Mouse (Mus musculus): ENCODE measurements around the gene Rtkn2. TPM values are rescaled to one million over a fixed set of nuclear protein-coding genes. Genes with fewer than 3 reads are reported as not detected.

Rtkn2 gene
- total and polyA plus RNA-seq, 3 experiments: 1.1 to 1.3 TPM; not detected in 1

GRCm38 (mm10) chr10:68008198-68008955 is 29.0 kb downstream of the Rtkn2 start:
- TF ChIP-seq EP300 (IDR thresholded peaks at IDR 0.05; ENCODE audit: low read depth in 1 of 2, low read length in 2 of 2): 0 out of 4 replicates have a peak, but pooled peaks of 1 of the 2 experiments have one; percentile 13
- no peak for TF ChIP-seq MEF2A (IDR thresholded peaks at IDR 0.05; ENCODE audit: extremely low read depth, insufficient replicate concordance, low read depth, low read length, poor library complexity, severe bottlenecking)
- peak; percentile 20; the same call in 1 of the 2 replicates for TF ChIP-seq GATA1 (IDR thresholded peaks at IDR 0.05; ENCODE audit: low read depth, low read length)
- peak; percentile 38 for DNase-seq (ENCODE audit: low read depth, low spot score)
- Histone ChIP-seq H3K9ac (ENCODE audit: control insufficient read depth, low read depth, low read length, poor library complexity, severe bottlenecking) (peak overlapping the region; percentile 55), H3K79me2 (ENCODE audit: control insufficient read depth, insufficient read depth, low read length, poor library complexity) (no peaks in the 10 kb centered on the region), H3K4me3 (ENCODE audit: control insufficient read depth in 1 of 2, insufficient read depth in 1 of 2, low read depth in 2 of 2, low read length in 2 of 2) (peak overlapping the region; percentile 62 to 70), H3K36me3 (ENCODE audit: control insufficient read depth in 1 of 2, insufficient read depth in 2 of 2, low read length in 2 of 2) (no peaks in the 10 kb centered on the region; a peak in 1 of 4 replicates), H3K27ac (ENCODE audit: control insufficient read depth, low read depth, low read length) (peak overlapping the region; percentile 54), H3K27me3 (ENCODE audit: control insufficient read depth in 1 of 2, insufficient read depth in 2 of 2, low read length in 2 of 2) (no peaks in the 10 kb centered on the region), H3K9me3 (replicated peaks; ENCODE audit: insufficient read depth, low read length) (no peaks in the 10 kb centered on the region), H3K4me1 (ENCODE audit: control insufficient read depth in 1 of 2, insufficient read depth in 2 of 2, low read length in 2 of 2) (no peaks in the 10 kb centered on the region)

GRCm38 (mm10) chr10:68009301-68009700 is 29.9 kb downstream of the Rtkn2 start:
- H3K79me2 ChIP-seq (ENCODE audit: control insufficient read depth, insufficient read depth, low read length, poor library complexity): no peaks in the 10 kb centered on the region
- H3K27ac ChIP-seq (ENCODE audit: control insufficient read depth, low read depth, low read length): peak overlapping the region; percentile 54
- H3K9ac ChIP-seq (ENCODE audit: control insufficient read depth, low read depth, low read length, poor library complexity, severe bottlenecking): peak overlapping the region; percentile 55
- H3K27me3 ChIP-seq (ENCODE audit: control insufficient read depth in 1 of 2, insufficient read depth in 2 of 2, low read length in 2 of 2): no peaks in the 10 kb centered on the region
- no peaks in the 10 kb centered on the region for H3K9me3 ChIP-seq (replicated peaks; ENCODE audit: insufficient read depth, low read length)
- no peaks in the 10 kb centered on the region for H3K4me1 ChIP-seq (ENCODE audit: control insufficient read depth in 1 of 2, insufficient read depth in 2 of 2, low read length in 2 of 2)
- TF ChIP-seq POLR2A (IDR thresholded peaks at IDR 0.05; ENCODE audit: control insufficient read depth in 1 of 2, insufficient read depth in 1 of 2, low read depth in 1 of 2, low read length in 2 of 2, poor library complexity in 1 of 2): no peak
- H3K36me3 ChIP-seq (ENCODE audit: control insufficient read depth in 1 of 2, insufficient read depth in 2 of 2, low read length in 2 of 2): no peaks in the 10 kb centered on the region; a peak in 1 of 4 replicates
- H3K4me3 ChIP-seq (ENCODE audit: control insufficient read depth in 1 of 2, insufficient read depth in 1 of 2, low read depth in 2 of 2, low read length in 2 of 2): peak overlapping the region; percentile 62 to 70
- peak; percentile 82 for DNase-seq (ENCODE audit: low read depth, low spot score)

DNA sequence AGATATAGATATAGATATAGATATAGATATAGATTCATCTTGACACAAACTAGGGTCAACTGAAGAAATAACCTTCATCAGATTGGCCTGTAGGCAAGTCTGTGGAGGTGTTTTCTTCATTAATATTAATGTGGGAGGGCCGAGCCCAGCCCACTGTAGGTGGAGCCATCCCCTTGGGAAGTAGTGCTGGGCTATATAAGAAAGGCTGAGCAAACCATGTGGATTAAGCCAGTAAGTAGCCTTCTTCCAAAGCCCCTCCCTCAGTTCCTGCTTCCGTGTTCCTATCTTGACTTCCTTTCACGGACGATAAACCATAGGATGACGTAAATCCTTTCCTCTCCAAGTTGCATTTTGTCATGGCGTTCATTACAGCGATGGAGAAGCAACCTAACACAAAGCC is 30.5 kb downstream of the Rtkn2 start:
- Histone ChIP-seq H3K9ac (ENCODE audit: control insufficient read depth, low read depth, low read length, poor library complexity, severe bottlenecking) (no peak overlapping the region), H3K4me1 (ENCODE audit: control insufficient read depth in 1 of 2, insufficient read depth in 2 of 2, low read length in 2 of 2) (no peaks in the 10 kb centered on the region), H3K4me3 (ENCODE audit: control insufficient read depth in 1 of 2, insufficient read depth in 1 of 2, low read depth in 2 of 2, low read length in 2 of 2) (peak overlapping the region; percentile 29 to 62), H3K9me3 (replicated peaks; ENCODE audit: insufficient read depth, low read length) (no peaks in the 10 kb centered on the region), H3K36me3 (ENCODE audit: control insufficient read depth in 1 of 2, insufficient read depth in 2 of 2, low read length in 2 of 2) (no peaks in the 10 kb centered on the region; a peak in 1 of 4 replicates), H3K27me3 (ENCODE audit: control insufficient read depth in 1 of 2, insufficient read depth in 2 of 2, low read length in 2 of 2) (no peaks in the 10 kb centered on the region), H3K79me2 (ENCODE audit: control insufficient read depth, insufficient read depth, low read length, poor library complexity) (no peaks in the 10 kb centered on the region), H3K27ac (ENCODE audit: control insufficient read depth, low read depth, low read length) (peak overlapping the region; percentile 39; the same call in 1 of the 2 replicates)
- DNase-seq (ENCODE audit: low read depth, low spot score): peak; percentile 25
- TF ChIP-seq GABPA (IDR thresholded peaks at IDR 0.05; ENCODE audit: low read depth, low read length) (no peak), ZNF384 (IDR thresholded peaks at IDR 0.05; ENCODE audit: low read depth, low read length) (no peak), HCFC1 (IDR thresholded peaks at IDR 0.05; ENCODE audit: low read depth, low read length) (no peak), MYC (IDR thresholded peaks at IDR 0.05; ENCODE audit: low read depth, low read length) (no peak), BHLHE40 (IDR thresholded peaks at IDR 0.05; ENCODE audit: borderline replicate concordance, low read depth, low read length) (no peak), TAL1 (IDR thresholded peaks at IDR 0.05; ENCODE audit: low read length) (no peak), MXI1 (IDR thresholded peaks at IDR 0.05; ENCODE audit: low read depth, low read length) (no peak), CHD2 (IDR thresholded peaks at IDR 0.05; ENCODE audit: low read length) (no peak), E2F4 (IDR thresholded peaks at IDR 0.05; ENCODE audit: borderline replicate concordance, low read depth, low read length) (no peak), MAZ (IDR thresholded peaks at IDR 0.05; ENCODE audit: low read depth, low read length) (no peak)
